Mouse (Mus musculus) G1E (cell line): ENCODE measurements around the gene Robo2.

ENCODE experiments used
- CTCF ChIP-seq: IDR thresholded peaks from 2 replicates; pipeline ENCODE4 v1.5.1; 2012; ENCODE audit warnings: low read depth, low read length, inconsistent platforms, mixed read lengths
- GATA1 ChIP-seq: IDR thresholded peaks from 2 replicates; pipeline ENCODE4 v1.6.1; 2012; ENCODE audit warnings: borderline replicate concordance, low read length, inconsistent platforms, mixed read lengths
- GATA2 ChIP-seq: IDR thresholded peaks from 2 replicates; pipeline ENCODE4 v1.6.1; 2012; ENCODE audit warnings: low read depth, low read length, inconsistent platforms, borderline replicate concordance

DNA sequence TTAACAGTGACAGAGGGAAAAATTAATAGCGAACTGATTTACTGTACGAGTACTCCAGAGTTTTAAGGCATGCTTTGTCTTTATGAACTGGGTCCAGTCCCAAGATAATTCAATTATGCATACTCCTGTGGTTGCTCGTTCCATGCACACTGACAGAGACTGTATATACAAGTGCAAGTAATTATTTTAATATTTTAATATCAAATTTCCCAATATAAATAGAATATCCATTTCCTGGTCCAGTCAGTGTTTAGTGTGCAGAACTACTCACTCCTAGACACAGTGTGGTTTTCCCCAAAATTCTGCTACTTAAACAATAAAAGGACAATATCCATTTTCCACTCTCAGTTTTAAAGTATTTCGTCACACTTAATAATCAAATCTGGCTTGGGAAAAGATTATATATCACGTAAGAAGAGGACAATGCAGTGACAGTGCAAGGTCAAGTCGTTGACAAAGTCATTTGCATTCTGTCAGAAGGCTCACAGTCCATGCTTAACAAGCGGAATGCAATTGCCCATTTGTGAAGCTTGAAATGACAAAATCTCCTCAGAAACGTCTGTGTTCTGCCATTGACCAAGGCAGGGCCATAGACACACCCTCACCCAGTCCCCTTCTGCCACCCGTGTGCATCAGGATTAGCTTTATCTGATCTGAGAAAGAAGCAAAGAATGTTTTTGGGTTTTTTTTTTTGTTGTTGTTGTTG lies 89.8 kb downstream of the Robo2 start:
- TF ChIP-seq CTCF (no peak), GATA1 (no peak), GATA2 (no peak)
